Mouse (Mus musculus) E14TG2a.4 (cell line): Measurements from ENCODE around the gene Plcg2.

Experiments
- CTCF ChIP-seq: conservative IDR thresholded peaks from 2 replicates; pipeline ENCODE4 v1.5.1; 2014; ENCODE audit warnings: low read length
- POU5F1 ChIP-seq: IDR thresholded peaks from 2 replicates; pipeline ENCODE4 v1.6.1; 2014; ENCODE audit warnings: low read length, borderline replicate concordance

DNA sequence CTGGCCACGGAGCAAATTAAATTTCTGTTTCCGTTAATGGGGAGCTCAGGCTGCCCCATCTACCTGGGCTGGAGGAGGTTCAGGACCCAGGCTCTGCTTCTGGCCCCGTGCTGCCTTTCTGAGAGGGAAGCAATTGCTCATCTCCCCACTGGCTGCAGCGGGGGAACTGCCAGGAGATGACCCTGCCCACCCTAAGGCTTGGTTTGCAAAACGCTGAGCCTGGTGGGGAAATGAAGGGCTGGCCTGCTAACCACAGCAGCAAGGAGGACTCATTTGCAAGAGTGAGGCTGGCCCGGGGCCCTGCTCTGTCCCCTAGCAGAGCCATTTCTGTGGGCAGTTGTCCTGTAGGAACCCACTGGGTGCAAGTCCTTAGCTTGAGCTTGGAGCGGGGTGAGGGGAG, 39.7 kb downstream of the Plcg2 start:
- TF ChIP-seq CTCF (no peak), POU5F1 (no peak)
